Mouse (Mus musculus) lung, embryonic 16.5 days (tissue): ENCODE results near the gene Macrod2. TPM values are rescaled to one million over a fixed set of nuclear protein-coding genes. Genes with fewer than 3 reads are reported as not detected.
A peak's percentile ranks its signal among the peaks of the same experiment; 100 is the strongest.

Source experiments
- ATAC-seq: fragments of 200-750 bp; cut with Nextera tagmentation; 2 replicates; pipeline ENCODE4 v1.8.0; 2017; ENCODE audit warnings: low read depth, mild to moderate bottlenecking, moderate library complexity
- H3K27ac ChIP-seq: fragments of 300-500 bp; sonication (generic); 2 replicates; pipeline ENCODE4 v1.5.1; 2014; ENCODE audit warnings: mild to moderate bottlenecking, control low read depth, low read length
- H3K27me3 ChIP-seq: fragments of 300-500 bp; sonication (generic); 2 replicates; pipeline ENCODE4 v1.6.1; 2014; ENCODE audit warnings: low read depth, low read length, mixed read lengths; ENCODE audit not compliant: control insufficient read depth, insufficient read depth
- H3K36me3 ChIP-seq: fragments of 300-500 bp; sonication (generic); 2 replicates; pipeline ENCODE4 v1.6.1; 2014; ENCODE audit warnings: low read length; ENCODE audit not compliant: control insufficient read depth, insufficient read depth
- H3K4me1 ChIP-seq: fragments of 300-500 bp; sonication (generic); replicated peaks from 2 replicates; pipeline ENCODE4 v1.6.1; 2014; ENCODE audit warnings: low read length, mixed read lengths; ENCODE audit not compliant: control insufficient read depth, insufficient read depth
- H3K4me2 ChIP-seq: fragments of 300-500 bp; sonication (generic); 2 replicates; pipeline ENCODE4 v1.6.1; 2014; ENCODE audit warnings: low read depth, low read length, control low read depth
- H3K4me3 ChIP-seq: fragments of 300-500 bp; sonication (generic); 2 replicates; pipeline ENCODE4 v1.5.1; 2014; ENCODE audit warnings: mild to moderate bottlenecking, low read length, control low read depth
- H3K9ac ChIP-seq: fragments of 300-500 bp; sonication (generic); 2 replicates; pipeline ENCODE4 v1.6.1; 2014; ENCODE audit warnings: low read length, control low read depth
- H3K9me3 ChIP-seq: fragments of 300-500 bp; sonication (generic); 2 replicates; pipeline ENCODE4 v1.6.1; 2016; ENCODE audit warnings: low read length; ENCODE audit not compliant: control insufficient read depth
- WGBS: fragments of 180-500 bp; shearing (Covaris S2); extraction: QIAGEN DNeasy Blood & Tissue Kit; methylation state at CpG from one replicate; pipeline ENCODE4 v1.1.7; 2014; 5-methylcytosine and 5-hydroxymethylcytosine counted together
- polyA plus RNA-seq: library from polyadenylated mRNA; unstranded; fragments of >200 nt; fragmentation: Nextera tagmentation; extraction: Ambion mirVana; gene quantifications from 2 replicates; pipeline ENCODE4 v1.2.1, GENCODE M21; 2015

Gene Macrod2
- polyA plus RNA-seq, 1 experiment from 2014 or later = 32.1 TPM

DNA sequence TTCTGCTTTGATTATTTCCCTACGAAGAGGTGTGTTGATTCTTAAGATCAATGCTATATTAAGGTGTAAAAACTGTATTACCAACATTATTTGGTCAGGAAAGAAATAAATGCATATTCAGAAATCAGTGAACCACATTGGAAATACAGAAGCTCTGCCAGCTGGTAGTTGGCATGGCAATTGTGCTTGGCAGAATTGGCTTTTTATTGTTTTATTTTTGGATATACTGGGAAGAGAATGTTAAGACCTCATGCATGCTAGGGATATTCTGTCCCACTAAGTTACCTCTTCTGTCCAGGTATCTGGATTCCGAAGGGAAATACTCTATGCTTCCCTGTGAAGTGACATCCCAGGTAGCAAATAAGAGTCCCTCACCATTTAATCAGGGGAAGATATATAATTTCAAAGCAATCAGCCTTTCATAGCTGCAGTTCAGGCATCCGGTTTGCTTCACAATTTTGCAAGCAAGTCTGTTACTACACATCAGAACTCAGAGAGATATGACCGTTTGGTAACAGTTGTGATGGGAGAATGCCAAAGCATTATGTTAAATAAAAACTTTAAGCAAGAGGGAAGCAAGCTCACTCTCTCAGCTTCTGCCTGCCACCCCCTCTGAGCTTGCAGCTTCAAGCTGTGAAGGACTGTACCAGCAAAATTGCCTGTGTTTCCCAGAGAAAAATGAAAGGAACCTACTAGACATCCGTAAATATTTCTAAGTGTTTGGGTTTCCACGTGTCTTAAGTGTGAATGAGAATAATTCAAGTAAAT lies 1449.5 kb downstream of the Macrod2 start:
- H3K4me3 ChIP-seq = no peak overlapping the region
- 57% methylated on average over 6 of the region's 6 CpGs for WGBS
- no peaks in the 10 kb centered on the region for H3K27me3 ChIP-seq
- no peak overlapping the region for H3K4me2 ChIP-seq
- no peak overlapping the region for H3K9ac ChIP-seq
- H3K9me3 ChIP-seq = no peaks in the 10 kb centered on the region
- ATAC-seq = no peak
- H3K36me3 ChIP-seq = no peaks in the 10 kb centered on the region
- no peak overlapping the region for H3K27ac ChIP-seq
- H3K4me1 ChIP-seq = no peaks in the 10 kb centered on the region

- Histone ChIP-seq H3K27ac (no peak overlapping the region), H3K4me1 (no peaks in the 10 kb centered on the region), H3K4me3 (no peak overlapping the region), H3K36me3 (no peaks in the 10 kb centered on the region), H3K27me3 (no peaks in the 10 kb centered on the region), H3K9me3 (no peaks in the 10 kb centered on the region), H3K9ac (no peak overlapping the region), H3K4me2 (no peak overlapping the region)
- WGBS = 9% methylated on average over 2 of the region's 2 CpGs
- peak; percentile 71 for ATAC-seq
These were observed 1464.1 kb downstream of the Macrod2 start for GRCm38 (mm10) chr2:141859220-141859619.

DNA sequence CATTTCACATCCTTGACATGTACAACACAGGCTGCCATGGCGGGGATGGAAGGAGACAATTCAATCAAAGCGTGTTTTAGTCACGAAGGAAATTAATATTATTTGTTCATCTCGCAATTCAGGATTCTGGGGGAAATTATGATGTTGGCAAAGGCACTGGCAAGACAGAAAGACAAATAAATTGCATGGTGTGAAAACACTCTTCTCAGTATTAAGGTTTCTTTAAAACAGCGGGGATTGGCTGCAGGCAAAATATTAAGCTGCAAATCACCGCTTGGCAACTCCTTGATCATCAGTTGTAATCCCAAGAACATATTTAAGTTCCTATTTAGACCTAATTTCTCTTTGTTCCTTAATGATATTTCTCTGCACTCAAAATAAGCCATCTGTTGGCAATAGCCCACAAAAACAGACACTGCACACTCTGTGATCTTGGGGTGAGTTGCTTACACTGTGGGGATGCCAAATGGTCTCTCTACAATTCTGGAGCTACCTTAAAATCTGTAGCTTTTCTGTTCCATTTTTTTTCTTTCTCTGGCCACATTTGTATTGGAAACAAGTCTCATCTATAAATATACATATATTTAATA lies 1466.7 kb downstream of the Macrod2 start:
- 84% methylated on average over 6 of the region's 6 CpGs for WGBS
- Histone ChIP-seq H3K4me1 (no peaks in the 10 kb centered on the region), H3K27ac (no peak overlapping the region), H3K9ac (no peak overlapping the region), H3K36me3 (no peaks in the 10 kb centered on the region), H3K27me3 (no peaks in the 10 kb centered on the region), H3K9me3 (no peaks in the 10 kb centered on the region), H3K4me3 (no peak overlapping the region), H3K4me2 (no peak overlapping the region)
- ATAC-seq = no peak

GRCm38 (mm10) chr2:141862531-141863265 lies 1467.6 kb downstream of the Macrod2 start:
- Histone ChIP-seq H3K4me2 (no peak overlapping the region), H3K36me3 (no peaks in the 10 kb centered on the region), H3K4me1 (no peaks in the 10 kb centered on the region), H3K9ac (no peak overlapping the region), H3K4me3 (no peak overlapping the region), H3K9me3 (no peaks in the 10 kb centered on the region), H3K27ac (no peak overlapping the region), H3K27me3 (no peaks in the 10 kb centered on the region)
- ATAC-seq = no peak
- WGBS = 57% methylated on average over 9 of the region's 9 CpGs

GRCm38 (mm10) chr2:141863628-141864165 lies 1468.6 kb downstream of the Macrod2 start:
- no peaks in the 10 kb centered on the region for H3K4me1 ChIP-seq
- no peak for ATAC-seq
- WGBS = 86% methylated on average over 1 of the region's 2 CpGs

DNA sequence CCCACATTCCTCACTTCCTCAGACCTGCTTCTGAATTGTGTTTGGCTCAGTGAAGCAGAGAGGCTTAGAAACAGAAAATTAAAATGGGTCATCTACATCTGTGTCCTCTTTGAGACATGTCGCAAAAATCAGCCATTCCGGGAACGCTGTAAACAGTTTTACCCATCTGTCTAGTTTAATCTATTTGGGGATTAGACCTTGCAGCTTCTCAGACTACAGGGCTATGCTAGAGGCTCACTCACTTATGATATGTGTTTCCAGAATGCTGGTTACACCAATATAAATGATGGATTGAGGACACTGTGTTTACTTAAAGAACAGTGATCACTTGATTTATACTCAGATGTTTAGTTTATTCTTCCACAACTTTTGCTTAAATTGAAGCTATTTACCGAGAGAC lies 1475.8 kb downstream of the Macrod2 start:
- no peaks in the 10 kb centered on the region for H3K36me3 ChIP-seq
- ATAC-seq = no peak
- H3K4me2 ChIP-seq = no peak overlapping the region
- no peak overlapping the region for H3K27ac ChIP-seq
- WGBS = 41% methylated on average over 4 of the region's 4 CpGs
- H3K27me3 ChIP-seq = no peaks in the 10 kb centered on the region
- H3K9ac ChIP-seq = no peak overlapping the region
- 0 out of 2 replicates have a peak, but pooled peaks cover 2% of the 10 kb centered on the region for H3K4me1 ChIP-seq
- no peak overlapping the region for H3K4me3 ChIP-seq
- H3K9me3 ChIP-seq = no peaks in the 10 kb centered on the region

More at GRCm38 (mm10) chr2:141863628-141864165, 1468.6 kb downstream of the Macrod2 start:
- no peak overlapping the region for H3K27ac ChIP-seq
- H3K4me2 ChIP-seq = no peak overlapping the region
- H3K9me3 ChIP-seq = no peaks in the 10 kb centered on the region
- H3K9ac ChIP-seq = no peak overlapping the region
- H3K4me3 ChIP-seq = no peak overlapping the region
- no peaks in the 10 kb centered on the region for H3K27me3 ChIP-seq
- H3K36me3 ChIP-seq = no peaks in the 10 kb centered on the region

- H3K9me3 ChIP-seq = no peaks in the 10 kb centered on the region
- no peak overlapping the region for H3K27ac ChIP-seq
- no peak overlapping the region for H3K9ac ChIP-seq
- no peak overlapping the region for H3K4me2 ChIP-seq
- no peak overlapping the region for H3K4me3 ChIP-seq
- H3K27me3 ChIP-seq = no peaks in the 10 kb centered on the region
- no peak for ATAC-seq
- H3K4me1 ChIP-seq = no peaks in the 10 kb centered on the region
- WGBS = 38% methylated on average over 10 of the region's 10 CpGs
- H3K36me3 ChIP-seq = no peaks in the 10 kb centered on the region
These were observed 1481.2 kb downstream of the Macrod2 start for GRCm38 (mm10) chr2:141876155-141876851.

DNA sequence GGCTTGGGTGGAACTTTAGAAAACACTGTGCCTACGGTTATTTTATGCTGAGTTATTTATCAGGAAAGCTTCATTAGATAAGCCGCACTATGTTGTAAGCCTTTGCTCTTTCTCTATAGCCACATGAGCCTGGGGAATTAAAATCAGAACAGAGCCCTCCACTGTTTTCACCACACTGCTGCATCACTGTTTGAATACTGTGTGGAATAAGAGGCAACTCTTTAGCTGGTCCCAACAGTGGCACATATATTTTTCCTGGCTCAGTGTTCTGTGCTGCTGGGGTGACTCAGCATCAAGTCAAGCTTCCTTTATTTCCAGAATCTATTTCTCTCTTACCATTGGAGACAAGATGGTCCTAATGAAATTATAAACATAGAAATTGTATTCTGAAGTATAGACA lies 1481.8 kb downstream of the Macrod2 start:
- Histone ChIP-seq H3K4me2 (no peak overlapping the region), H3K4me1 (no peaks in the 10 kb centered on the region), H3K36me3 (no peaks in the 10 kb centered on the region), H3K9me3 (no peaks in the 10 kb centered on the region), H3K27ac (no peak overlapping the region), H3K9ac (no peak overlapping the region), H3K27me3 (no peaks in the 10 kb centered on the region), H3K4me3 (no peak overlapping the region)
- no peak for ATAC-seq
- WGBS = 79% methylated on average over 2 of the region's 2 CpGs
